Mouse (Mus musculus) common myeloid progenitor, adult 5-6 weeks (primary cell): ENCODE data around the gene Ak2. TPM values are rescaled to one million over a fixed set of nuclear protein-coding genes. Genes with fewer than 3 reads are reported as not detected.

Source experiments
- total RNA-seq: library from RNA; stranded (forward); fragments of 200-1000, 187-1606 nt; gene quantifications from 2 replicates; pipeline ENCODE4 v1.2.3, GENCODE M21; 2017

The Ak2 gene
- total RNA-seq, 1 experiment from 2014 or later = 164 TPM

Other genes starting within 250 kb of the Ak2 start
- 0.09 TPM in 1 of 2 replicates, not detected in the other for gene A3galt2, start 236.6 kb upstream of the Ak2 start, total RNA-seq
- 8.1 and 14.6 TPM in 2 replicates for gene Zfp362, start 185.9 kb upstream of the Ak2 start, total RNA-seq
- gene Trim62, start 108.4 kb upstream of the Ak2 start, total RNA-seq = 0.37 and 0.39 TPM in 2 replicates
- 1.1 and 1.6 TPM in 2 replicates for gene Azin2, start 29.5 kb upstream of the Ak2 start, total RNA-seq
- gene Rnf19b, start 66.3 kb downstream of the Ak2 start, total RNA-seq = 33.2 and 35.7 TPM in 2 replicates
- gene Tmem54, start 113.6 kb downstream of the Ak2 start, total RNA-seq = not detected in 2 replicates
- gene Hpca, start 130.1 kb downstream of the Ak2 start, total RNA-seq = 0.41 TPM in 1 of 2 replicates, not detected in the other
- gene Fndc5, start 145.0 kb downstream of the Ak2 start, total RNA-seq = not detected in 2 replicates
- gene S100pbp, start 197.8 kb downstream of the Ak2 start, total RNA-seq = 15.3 and 22.3 TPM in 2 replicates
- 50.9 and 62.3 TPM in 2 replicates for gene Yars, start 197.8 kb downstream of the Ak2 start, total RNA-seq